21 mouse cellular contexts compared by ENCODE assay signal in genomic region chr7:117778996-117779395, GRCm38 (mm10).
DNase-seq lines count a peak whose midpoint lies in the region; ATAC-seq and TF ChIP-seq lines count a peak whose summit lies in the region.
"Had no signal": no experiment of that assay in that cellular context is flagged by ENCODE, and none has a peak within 500 bp of the region (broad histone marks: within the 10 kb centered on the region; RNA-seq: fewer than 3 reads in every experiment).

No protein-coding gene starts in this region.

- H3K4me3 ChIP-seq in kidney, postnatal 0 days (replicated peaks; ENCODE audit: low read depth, low read length), result no peak overlapping the region
- H3K4me3 ChIP-seq in intestine, embryonic 15.5 days (replicated peaks), result no peak overlapping the region
- H3K4me3 ChIP-seq: embryonic facial prominence, embryonic 12.5 days; forebrain, embryonic 15.5 days; heart, adult 2 months; heart, embryonic 15.5 days; hindbrain, embryonic 10.5 days had no signal

- WGBS in kidney, postnatal 0 days, result 17% methylated on average over 4 of the region's 4 CpGs
- 39% methylated on average over 4 of the region's 4 CpGs for WGBS in intestine, embryonic 15.5 days

- DNase-seq in adrenal gland, adult 2 months, result peak; percentile 33
- DNase-seq in adrenal gland, postnatal 25 days, result no peak
- peak; percentile 79 for DNase-seq in kidney, postnatal 0 days (ENCODE audit: low spot score)
- no peak for DNase-seq in kidney, postnatal 36 days
- DNase-seq in mesoderm, embryonic 11.5 days (ENCODE audit: low read depth, low spot score), result peak; percentile 25
- DNase-seq in heart, postnatal 25 days (ENCODE audit: low spot score), result no peak
- no peak for DNase-seq in lung, postnatal 4 days
- DNase-seq: cerebellum, adult 11-12 months; cerebellum, adult 9-10 months; cerebellum, postnatal 25 days; gastrocnemius, postnatal 10 days; heart, adult 2 months; heart, postnatal 14 days had no signal

- no peaks in the 10 kb centered on the region for H3K36me3 ChIP-seq in kidney, postnatal 0 days (ENCODE audit: insufficient read depth, low read length)
- no peaks in the 10 kb centered on the region for H3K36me3 ChIP-seq in intestine, embryonic 15.5 days
- H3K36me3 ChIP-seq: embryonic facial prominence, embryonic 12.5 days; forebrain, embryonic 15.5 days; heart, embryonic 15.5 days; hindbrain, embryonic 10.5 days had no signal

- no peak overlapping the region for H3K4me2 ChIP-seq in kidney, postnatal 0 days (ENCODE audit: low read length)
- no peak overlapping the region for H3K4me2 ChIP-seq in intestine, embryonic 15.5 days (replicated peaks)
- H3K4me2 ChIP-seq: embryonic facial prominence, embryonic 12.5 days; forebrain, embryonic 15.5 days; heart, embryonic 11.5 days; heart, embryonic 15.5 days; hindbrain, embryonic 14.5 days had no signal

- no peaks in the 10 kb centered on the region for H3K9me3 ChIP-seq in kidney, postnatal 0 days (replicated peaks; ENCODE audit: low read length)
- H3K9me3 ChIP-seq in intestine, embryonic 15.5 days, result no peaks in the 10 kb centered on the region
- H3K9me3 ChIP-seq: embryonic facial prominence, embryonic 12.5 days; forebrain, embryonic 15.5 days; heart, embryonic 15.5 days had no signal

- ATAC-seq in kidney, postnatal 0 days (replicated peaks; ENCODE audit: low FRiP score, low read depth), result 0 out of 2 replicates have a peak, but pooled peaks have one; percentile 17
- 0 out of 2 replicates have a peak, but pooled peaks have one; percentile 23 for ATAC-seq in intestine, embryonic 15.5 days
- ATAC-seq: activated CD4-positive, CD25-positive, alpha-beta regulatory T cell, adult 4 months; forebrain, embryonic 15.5 days had no signal

- no peaks in the 10 kb centered on the region for H3K27me3 ChIP-seq in kidney, postnatal 0 days (ENCODE audit: insufficient read depth, low read length)
- no peaks in the 10 kb centered on the region for H3K27me3 ChIP-seq in intestine, embryonic 15.5 days (replicated peaks)
- H3K27me3 ChIP-seq: embryonic facial prominence, embryonic 12.5 days; forebrain, embryonic 15.5 days; heart, embryonic 15.5 days had no signal

- no peaks in the 10 kb centered on the region for H3K4me1 ChIP-seq in kidney, postnatal 0 days (replicated peaks; ENCODE audit: insufficient read depth, low read length)
- no peaks in the 10 kb centered on the region for H3K4me1 ChIP-seq in intestine, embryonic 15.5 days (replicated peaks)
- H3K4me1 ChIP-seq: embryonic facial prominence, embryonic 12.5 days; forebrain, embryonic 15.5 days; heart, embryonic 15.5 days; hindbrain, embryonic 10.5 days had no signal

- intact Hi-C loops in heart, postnatal 25 days (cut with DNase I), result no loop called here

- H3K9ac ChIP-seq in kidney, postnatal 0 days (ENCODE audit: low read depth, low read length), result no peak overlapping the region
- H3K9ac ChIP-seq in intestine, embryonic 15.5 days, result no peak overlapping the region
- H3K9ac ChIP-seq: embryonic facial prominence, embryonic 12.5 days; forebrain, embryonic 15.5 days; heart, embryonic 15.5 days; hindbrain, embryonic 14.5 days had no signal

- H3K27ac ChIP-seq in kidney, postnatal 0 days, result no peak overlapping the region
- H3K27ac ChIP-seq in intestine, embryonic 15.5 days, result no peak overlapping the region
- H3K27ac ChIP-seq: embryonic facial prominence, embryonic 12.5 days; forebrain, embryonic 15.5 days; heart, adult 2 months; heart, embryonic 15.5 days; hindbrain, embryonic 10.5 days; hindbrain, embryonic 14.5 days had no signal

- TF ChIP-seq CTCF in kidney, postnatal 0 days (IDR thresholded peaks at IDR 0.05; ENCODE audit: low read depth), result no peak

Comparison
In these comparisons a context has a peak if more than half of its experiments do, and no peak if none do; other contexts are left out.
1. DNase-seq: peak in adrenal gland, adult 2 months (single experiment), kidney, postnatal 0 days (single experiment) and mesoderm, embryonic 11.5 days (single experiment); none in adrenal gland, postnatal 25 days (single experiment), kidney, postnatal 36 days (0 of 2), heart, postnatal 25 days (single experiment) and lung, postnatal 4 days (0 of 2).